Mouse (Mus musculus) urinary bladder, postnatal 10 days (tissue): ENCODE results near the gene Unc13d.
"Not testable (repeated sequence)": the region's sequence is repeated elsewhere in the genome, so short reads cannot be mapped to it uniquely, and the experiment has no call there.

Source experiments
- DNase-seq: peaks from one replicate; pipeline ENCODE4 v3.0.0; 2022; ENCODE audit warnings: low spot score

The Unc13d gene

DNA sequence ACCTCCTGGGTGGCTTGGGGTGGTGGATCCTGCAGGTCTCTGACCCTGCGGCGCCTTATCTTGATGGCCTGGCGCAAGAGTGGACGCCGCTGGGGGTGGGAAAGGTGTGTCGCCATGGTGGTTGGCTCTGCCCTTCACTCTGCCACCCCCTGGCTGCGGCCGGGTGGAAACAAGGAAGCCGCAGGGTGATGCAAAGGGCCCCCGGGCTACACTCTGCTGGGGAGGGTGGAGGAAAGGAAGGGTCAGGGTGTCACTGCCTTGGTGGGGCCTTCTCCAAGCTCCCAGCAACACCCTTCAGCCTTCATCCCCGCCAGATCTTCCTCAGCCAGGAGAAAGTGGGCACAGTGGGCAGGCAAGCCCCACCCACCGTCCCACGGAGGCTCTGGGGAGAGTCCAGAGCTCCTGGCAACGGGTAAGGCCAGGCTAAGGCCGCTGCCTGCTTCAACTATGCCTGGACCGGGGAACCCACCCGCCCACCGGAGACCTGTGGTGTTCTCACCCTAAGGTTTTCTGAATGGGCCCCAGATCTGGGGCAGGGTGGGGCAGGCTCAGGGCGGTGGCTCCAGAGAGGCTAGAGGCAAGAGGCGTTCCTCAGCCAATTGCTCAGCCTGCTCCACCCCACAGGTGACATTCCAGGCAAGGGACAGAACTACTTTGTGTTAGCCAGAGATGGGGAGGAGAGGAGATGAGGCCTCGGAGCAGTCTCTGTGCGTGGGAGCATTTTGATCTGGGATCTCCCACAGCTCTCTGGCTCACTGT is at the start of gene Unc13d:
Gene Unc13d (minus strand): TSS at position 516 of the 759 bp plus-strand sequence.
- DNase-seq, result no peak

DNA sequence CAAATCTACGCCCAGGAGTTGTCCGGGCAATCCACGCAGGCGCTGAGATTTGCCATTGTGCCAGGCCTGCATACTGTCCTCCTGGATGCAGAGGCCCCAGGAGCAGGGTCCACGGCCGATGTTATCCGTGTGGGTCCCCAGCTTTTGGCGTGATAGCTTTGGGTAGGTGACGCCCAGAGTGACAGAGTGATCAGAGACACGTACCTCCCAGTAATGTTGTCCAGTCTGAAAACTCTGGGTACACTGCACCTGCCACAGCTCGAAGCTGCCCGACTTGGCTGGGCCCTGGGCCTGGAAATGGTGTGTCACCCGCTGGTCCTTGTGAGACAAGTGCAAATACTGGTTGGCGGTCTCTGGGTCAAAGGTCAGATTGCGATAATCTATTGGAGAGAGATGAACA is 48.5 kb upstream of the Unc13d start:
- DNase-seq, result no peak

DNA sequence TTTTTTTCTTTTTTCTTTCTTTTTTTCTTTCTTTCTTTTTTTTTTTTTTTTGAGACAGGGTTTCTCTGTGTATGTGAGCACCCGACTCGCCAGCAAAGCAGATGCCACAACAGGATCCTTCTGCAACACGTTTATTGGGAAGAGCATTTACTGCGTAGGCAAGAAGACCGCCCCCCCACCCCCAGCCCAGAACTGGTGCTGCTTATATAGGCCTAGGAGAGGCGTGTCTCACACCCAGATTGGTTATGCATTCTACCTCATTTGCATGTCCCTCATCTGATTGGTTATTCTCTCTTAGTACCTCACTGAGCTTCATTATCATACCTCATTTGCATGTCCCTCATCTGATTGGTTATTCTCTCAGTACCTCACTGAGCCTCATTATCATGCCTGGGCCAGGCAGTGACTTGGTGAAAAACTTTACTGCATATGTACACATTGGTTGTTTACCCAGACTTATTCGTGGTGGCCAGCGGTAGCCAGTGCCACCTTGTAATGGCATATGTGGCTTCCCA is 44.0 kb upstream of the Unc13d start:
- DNase-seq, result not testable (repeated sequence)

DNA sequence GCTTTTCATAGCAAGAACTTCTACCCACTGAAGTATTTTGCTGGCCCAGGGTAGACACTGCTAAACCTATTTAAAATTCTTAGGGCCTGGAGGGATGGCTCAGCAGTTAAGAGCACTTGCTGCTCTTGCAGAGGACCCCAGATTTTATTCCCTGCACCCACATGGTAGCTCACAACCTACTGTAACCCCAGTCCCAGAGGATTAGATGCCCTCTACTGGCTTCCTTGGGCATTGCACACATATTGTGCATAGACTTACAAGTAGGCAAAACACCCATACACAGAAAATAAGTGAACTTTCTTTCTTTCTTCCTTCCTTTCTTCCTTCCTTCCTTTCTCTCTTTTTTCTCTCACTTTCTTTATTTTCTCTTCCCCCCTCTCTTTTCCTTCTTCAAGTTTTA is 40.1 kb upstream of the Unc13d start:
- no peak for DNase-seq

DNA sequence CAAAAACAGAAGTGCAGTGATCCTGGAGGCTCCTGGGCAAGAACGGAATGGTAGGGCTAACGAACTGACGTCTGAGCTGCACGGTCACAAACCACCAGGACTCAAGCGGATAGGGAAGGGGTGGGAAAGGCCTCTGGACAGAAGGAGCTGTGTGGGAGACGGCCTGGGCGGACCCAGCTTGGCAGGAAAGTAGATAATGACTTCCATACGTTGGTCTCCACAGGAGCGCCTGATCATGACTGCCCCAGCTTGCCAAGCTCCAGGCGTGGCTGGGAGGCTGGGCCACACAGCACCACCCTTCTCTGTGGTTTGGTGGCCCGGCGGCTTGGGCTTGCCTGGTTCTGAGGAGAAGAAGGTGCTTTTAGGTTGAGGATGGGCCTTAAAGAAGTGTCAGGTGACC is 39.5 kb upstream of the Unc13d start:
- no peak for DNase-seq

DNA sequence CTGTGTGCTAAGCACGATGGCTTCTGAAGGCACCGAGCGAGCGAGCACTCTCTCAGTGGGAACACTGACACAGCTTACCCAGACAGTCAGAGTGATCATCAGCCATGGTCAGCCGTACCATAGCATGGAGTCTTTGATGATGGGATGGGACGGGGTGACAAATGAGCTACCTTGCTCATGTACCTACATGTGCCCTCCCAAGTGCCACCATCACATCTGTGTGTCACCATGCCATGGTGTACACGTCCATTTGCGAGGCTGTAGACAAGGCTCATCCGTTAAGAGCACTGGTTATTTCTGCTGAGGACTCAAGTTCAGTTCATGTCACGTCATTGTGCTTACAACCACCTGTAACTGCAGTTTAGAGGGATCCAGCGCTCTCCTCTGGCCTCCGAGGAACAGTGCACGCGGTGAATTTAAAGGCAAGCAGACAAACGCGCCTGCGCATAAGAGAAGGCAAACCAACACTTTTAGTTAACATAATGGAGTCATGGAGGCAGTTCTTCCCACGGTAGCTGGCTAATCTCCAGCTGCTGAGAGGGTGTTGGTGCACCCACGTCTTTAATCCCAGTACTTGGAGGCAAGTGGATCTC is 33.9 kb upstream of the Unc13d start:
- no peak for DNase-seq

DNA sequence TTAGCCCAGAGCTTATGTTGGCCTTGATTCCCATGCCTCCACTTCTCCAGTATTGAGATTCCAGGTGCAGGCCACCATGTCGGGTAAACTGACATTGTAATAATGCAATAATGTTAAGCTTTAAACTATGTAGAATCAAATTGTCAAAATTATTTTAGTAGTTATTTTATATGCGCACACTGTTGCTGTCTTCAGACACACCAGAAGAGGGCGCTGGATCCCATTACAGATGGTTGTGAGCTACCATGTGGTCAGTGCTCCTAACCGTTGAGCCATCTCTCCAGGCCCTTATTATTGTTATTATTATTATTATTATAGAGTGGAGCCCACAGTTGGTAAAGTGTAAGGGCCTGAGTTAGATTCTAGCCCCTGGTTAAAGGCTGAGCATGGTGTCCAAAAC is 33.3 kb upstream of the Unc13d start:
- DNase-seq, result no peak

DNA sequence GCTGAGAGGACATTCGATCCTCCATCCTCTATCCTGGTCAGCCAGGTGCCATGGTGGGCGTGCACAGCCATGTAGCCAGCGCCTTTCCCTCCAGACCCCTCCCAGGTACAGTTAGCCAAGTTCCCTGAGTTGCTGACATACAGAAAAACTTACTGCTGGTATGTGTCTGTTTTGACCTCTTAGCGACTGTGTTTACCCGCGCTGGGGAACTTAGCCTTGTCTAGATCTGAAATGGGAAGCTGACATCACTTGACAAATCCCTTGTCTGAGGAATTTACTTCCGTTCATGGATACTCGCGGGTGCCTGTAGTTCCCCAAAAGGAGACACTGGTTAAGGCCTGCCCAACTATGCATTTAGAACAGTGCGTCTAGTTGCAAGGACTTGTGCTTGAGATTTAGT is 32.8 kb upstream of the Unc13d start:
- DNase-seq, result no peak

DNA sequence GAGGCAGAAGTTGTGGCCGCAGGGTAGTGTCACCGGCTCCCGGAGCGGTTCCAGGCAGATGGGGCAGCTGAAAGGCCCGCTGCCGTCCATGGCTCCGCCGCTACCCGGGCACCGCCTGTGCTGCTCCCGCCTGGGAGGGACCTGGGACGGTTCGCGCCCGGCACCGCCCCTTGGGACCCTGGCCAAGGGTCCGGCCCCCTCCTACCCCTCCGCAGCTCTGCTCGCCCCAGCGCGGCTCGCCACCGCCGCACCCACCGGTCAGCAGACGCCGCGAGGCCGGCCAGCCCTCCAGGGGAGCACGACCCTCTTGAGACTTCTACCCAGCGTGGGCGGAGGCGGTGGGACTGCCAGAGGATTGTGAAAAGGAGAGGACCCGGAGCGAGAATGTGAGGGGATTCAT is 32.4 kb upstream of the Unc13d start:
- no peak for DNase-seq

DNA sequence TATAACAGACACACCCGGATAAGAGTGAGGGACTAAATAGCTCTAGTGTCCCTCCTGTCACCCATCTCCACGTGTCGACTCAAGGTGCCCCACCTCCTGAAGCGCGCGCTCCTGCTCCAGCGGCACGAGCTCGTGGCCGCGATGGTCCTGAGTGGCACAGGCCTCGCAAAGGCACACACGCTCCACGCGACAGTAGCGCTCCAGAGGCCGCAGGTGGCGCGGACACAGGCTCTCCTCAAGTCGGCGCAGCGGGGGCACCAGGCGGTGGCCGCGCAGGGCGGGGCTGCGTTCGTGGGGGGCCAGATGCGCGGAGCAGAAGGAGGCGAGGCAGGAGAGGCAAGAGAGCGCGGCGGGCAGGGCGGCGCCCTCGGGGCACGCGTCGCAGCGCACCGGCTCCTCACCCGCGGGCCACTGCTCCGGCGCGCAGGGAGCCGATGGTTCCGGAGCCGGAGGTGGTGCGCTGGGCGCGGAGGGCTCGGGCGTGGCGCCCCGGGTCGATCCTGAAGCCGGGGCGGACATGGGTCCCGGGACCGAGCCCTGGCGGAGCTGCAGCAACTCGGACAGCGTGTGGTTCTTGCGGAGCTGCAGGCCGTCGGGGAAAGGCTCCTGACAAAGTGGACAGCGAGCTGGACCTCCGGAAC is 31.8 kb upstream of the Unc13d start:
- DNase-seq, result no peak

DNA sequence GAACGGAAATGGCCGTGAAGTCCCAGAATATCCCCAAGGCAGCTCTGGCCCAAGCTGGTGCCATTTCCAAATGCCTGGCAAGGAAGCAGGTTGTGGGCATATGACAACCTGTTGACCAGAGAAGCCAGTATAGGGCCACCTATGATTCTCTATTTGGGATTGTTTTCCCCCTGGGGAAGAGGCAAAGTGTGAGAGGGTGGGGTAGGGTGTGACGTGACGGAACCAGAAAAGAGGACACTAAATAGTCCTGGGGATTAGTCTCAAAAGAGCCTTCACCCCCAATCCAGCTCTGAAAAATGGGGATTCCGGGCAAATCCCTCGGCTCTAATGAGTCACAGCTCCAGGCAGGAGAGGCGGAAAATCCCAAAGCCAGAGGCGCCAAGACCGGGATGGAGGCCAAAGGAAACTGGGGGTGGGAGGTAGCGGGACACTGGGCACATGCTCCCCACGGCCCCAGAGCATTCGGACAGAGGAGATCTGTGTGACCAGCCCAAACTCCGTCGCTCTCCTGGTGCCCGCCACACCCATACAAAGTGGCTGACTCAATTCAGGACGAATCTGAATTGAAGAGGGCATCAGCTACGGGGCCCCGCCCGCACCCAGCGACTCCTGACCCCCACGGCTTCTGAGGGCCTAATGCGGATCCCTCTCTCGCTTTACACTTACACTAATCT is 30.8 kb upstream of the Unc13d start:
- no peak for DNase-seq

DNA sequence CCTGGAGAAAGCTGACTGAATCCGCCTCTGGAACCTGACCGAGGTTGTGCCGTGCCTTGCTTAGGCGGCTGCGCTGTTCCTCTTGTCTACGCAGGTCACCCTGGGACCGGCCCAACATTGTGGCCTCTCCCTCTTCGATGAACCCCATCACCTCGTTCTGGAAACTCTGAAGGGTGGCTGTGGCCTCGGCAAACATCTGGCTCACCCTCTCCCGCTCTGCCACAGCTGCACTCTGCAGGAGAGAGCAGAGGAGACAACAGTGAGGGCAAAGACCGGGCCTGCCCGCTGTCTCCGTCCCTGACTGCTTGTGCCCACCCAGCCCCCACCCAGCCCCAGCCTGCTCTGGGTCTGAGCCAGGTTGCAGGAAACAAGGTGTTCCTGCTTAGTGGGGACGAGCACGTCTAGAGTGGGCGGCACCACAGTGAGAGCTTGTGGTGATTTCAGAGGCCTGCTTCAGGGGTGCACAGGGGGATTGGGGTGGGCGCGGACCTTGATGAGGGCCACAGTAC is 30.1 kb upstream of the Unc13d start:
- no peak for DNase-seq

DNA sequence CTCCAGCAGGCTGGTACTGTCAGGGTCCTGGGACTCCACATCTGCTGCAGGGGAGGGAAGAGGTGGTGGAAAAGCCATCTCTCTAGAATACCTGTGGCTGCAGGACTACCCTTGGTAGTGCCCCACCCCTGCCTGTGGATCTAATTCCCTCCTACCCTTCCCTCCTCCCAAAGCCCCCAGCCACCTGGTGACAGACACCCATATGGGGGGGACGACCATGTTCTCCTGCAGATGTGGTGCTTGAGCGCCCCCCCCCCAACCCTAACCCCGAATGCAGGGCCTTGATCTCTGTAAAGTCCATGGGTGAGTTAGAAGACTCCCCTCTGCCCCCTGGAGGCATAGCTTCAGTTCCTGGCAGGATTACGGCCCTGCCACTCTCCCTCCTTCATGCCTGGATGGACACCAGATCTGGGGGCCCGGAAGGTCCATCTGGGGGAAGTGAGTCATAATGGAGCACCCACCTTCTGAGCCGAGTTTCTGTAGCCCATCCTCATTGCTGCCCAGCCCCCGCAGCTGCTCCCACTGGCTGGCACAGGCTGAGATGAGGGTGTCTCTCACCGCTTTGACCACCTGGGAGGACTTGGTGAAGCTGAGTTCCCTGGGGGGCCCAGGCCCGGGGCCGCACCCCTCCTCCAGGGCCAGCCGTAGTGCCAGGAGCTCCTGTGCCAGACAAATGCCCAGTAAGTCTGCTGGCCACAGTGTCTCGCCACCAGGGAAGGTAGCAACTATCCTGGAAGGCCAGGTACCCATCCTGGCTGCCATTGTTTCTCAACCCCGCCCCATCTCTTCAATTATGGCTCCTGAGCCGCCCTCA is 29.4 kb upstream of the Unc13d start:
- no peak for DNase-seq

DNA sequence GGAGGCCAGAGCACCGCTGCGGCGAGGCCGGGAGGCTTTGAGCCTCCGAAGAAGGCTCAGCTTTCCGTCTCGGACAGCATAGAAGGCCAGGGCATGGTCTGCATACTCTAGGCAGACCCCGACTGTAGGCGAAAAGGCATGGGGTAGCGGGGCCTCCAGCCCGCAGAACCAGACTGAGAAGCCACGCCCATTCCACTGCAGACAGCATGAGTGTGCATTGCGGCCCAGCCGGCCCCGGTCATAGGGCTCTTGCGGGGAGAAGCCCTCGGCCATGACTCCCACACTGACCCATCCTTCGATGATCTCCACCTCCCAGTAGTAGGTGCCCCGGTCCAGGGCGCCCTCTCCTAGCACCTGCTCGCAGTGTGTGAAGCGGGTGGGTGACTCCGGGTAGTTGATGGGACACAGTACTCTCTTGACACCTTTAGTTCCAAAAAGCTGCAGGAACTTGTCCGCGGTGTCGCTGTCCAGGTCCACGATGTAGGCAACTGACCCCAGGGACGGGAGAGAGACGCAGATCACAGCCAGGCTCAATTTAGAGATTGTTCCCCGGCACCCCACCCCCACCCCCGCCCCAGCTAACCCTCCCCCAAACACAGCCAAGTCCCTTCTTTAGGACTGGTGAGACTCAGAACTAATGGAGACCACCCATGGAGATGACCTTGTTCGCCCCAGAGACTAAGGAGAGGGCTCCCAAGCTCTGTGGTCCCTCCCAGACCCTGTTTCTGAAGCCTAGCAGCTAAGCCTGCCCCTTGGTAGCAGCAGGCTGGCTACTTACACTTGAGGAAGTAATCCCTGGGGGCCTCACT is 28.6 kb upstream of the Unc13d start:
- no peak for DNase-seq

DNA sequence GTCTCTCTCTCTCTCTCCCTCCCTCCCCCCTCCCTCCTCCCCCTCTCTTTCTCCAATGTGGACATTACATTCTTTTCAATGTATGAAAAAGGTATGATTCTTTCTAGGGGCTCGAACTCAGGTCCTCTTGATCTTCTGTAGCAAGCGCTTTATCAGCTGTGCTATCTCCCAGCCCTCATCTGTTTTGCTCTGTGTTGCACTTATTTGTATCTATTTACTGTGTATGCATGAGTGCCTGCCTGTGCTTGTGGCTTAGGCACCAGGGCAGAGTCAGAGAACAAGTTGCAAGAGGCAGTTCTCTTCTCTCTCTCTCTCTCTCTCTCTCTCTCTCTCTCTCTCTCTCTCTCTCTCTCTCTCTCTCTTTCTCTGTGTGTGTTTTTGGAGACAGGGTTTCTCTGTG is 27.3 kb upstream of the Unc13d start:
- no peak for DNase-seq

DNA sequence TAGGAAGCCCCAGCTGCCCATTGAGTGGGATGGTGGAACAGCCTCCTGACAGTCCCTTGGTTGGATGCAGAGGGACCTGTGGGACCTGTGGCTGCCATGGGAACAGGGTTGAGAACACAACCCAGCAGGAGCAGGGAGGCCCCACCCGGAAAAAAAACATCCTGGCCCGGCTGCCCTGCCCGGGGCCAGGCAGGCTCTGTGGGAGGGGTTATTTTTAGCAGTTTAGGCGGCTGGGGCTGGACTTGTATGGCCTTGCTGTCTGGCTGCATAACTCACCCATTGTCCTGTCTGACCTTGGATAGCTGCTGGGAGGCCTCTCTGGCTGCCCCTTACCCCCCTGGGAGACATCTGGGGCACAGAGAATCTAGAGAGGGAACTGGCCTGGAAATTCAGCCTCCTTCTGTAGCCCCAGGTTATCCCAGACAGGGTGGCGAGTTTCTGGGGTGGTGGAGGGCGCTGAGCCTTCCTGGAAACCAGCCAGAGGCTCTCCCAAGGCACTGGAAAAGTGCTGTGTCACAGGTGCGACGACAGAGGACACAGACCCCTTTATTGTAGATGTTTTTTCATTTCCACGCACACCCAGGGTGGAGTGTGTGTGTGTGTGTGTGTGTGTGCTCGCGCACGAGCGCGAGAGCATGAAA is 26.4 kb upstream of the Unc13d start:
- no peak for DNase-seq

DNA sequence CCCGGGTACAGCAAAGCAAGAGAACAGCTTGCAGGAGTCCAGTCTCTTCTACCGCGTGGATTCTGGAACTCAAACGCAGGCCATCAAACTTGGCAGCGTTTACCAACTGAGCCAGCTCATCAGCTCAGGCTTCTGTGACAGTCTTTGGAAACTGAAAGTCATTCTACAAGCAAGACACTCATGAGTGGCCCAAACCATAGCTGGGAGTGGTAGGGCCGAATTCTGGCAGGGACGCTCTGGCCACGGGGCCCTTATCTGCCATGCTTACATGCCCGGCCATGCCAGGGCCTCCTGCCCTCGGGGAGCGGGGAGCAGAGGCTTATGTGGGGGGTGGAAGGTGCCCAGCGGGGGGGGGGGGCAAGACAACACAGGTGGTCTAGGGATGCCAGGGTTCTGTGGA is 25.8 kb upstream of the Unc13d start:
- no peak for DNase-seq

DNA sequence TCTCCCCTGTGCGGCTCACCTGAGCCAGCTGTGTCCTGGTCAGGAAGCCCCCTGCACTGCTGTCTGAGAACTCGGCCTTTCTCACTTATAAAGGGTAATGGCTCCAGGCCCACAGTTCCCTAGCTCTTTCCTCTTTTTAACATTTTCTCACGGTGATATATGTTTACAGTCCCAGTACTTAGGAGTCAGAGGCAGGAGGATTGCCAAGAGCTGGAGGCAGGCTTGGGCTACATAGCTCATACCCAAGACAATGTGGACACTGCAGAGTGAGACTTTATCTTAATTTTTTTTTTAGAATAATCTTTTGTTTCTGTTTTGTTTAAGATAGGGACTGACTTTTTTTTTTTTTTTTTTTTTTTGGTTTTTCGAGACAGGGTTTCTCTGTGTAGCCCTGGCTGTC is 24.7 kb upstream of the Unc13d start:
- DNase-seq, result no peak

DNA sequence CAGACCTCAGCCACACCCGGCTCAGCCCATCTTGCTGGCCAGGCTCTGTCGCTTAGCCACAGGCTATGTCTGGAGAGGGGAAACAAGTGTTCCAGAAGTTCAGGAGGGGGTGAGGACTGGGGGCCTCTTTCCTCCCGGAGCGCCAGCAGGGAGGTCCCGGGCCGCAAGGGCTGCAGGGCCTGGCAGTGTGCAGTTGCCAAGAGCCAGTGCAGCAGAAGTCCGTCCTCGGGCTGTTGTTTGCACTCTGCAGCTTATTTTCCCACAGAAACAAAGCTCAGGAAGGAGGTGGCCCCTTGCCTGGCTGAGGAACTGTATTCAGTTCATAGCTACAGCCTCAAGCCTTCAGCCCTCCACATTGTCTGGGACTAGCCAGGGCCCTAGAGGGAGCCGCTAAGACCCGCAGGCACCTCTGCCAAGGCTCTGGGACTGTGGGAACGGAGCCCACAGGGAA is 24.2 kb upstream of the Unc13d start:
- no peak for DNase-seq

DNA sequence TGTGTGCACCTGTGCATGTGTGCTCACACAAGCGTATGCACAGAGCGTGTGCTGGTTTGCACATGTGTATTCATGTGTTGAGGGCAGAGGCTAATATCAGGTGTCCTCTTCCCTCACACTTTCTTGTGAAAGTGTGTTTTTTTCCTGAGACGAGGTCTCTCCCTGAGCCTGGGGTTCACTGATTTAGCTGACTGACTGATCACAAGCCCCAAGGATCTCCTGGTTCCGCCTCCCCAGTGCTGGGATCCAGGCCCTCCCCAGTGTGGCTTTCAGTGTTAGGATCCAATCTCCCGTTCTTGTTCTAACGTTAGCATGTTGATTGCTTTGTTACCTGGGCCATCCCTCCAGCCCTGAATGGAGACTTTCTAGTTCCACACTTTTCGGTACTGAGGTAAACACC is 23.1 kb upstream of the Unc13d start:
- DNase-seq, result no peak
